Mouse (Mus musculus) ovary, postnatal 10 days (tissue): ENCODE results near the gene Cep78.

Experiments
- DNase-seq: peaks from one replicate; pipeline ENCODE4 v3.0.0; 2022; ENCODE audit warnings: low spot score

Gene Cep78

GRCm38 (mm10) chr19:15908016-15908415 is 76.8 kb downstream of the Cep78 start:
- DNase-seq: no peak
